In genomic region chr10:12788529-12788928, GRCm38 (mm10) we compare ENCODE assay signal across 16 mouse cellular contexts.
"Had no signal": no experiment of that assay in that cellular context is flagged by ENCODE, and none has a peak within 500 bp of the region (broad histone marks: within the 10 kb centered on the region; RNA-seq: fewer than 3 reads in every experiment).

No protein-coding gene starts in this region.

- H3K4me3 ChIP-seq: left cerebral cortex, adult 2 months; liver, embryonic 13.5 days; neural tube, embryonic 13.5 days; stomach, embryonic 15.5 days had no signal

- H3K9me3 ChIP-seq: liver, embryonic 13.5 days; neural tube, embryonic 13.5 days; stomach, embryonic 15.5 days had no signal

- H3K4me1 ChIP-seq: liver, embryonic 13.5 days had no signal

- H3K4me2 ChIP-seq: liver, embryonic 13.5 days; midbrain, embryonic 11.5 days; neural tube, embryonic 13.5 days; stomach, embryonic 15.5 days had no signal

- H3K27me3 ChIP-seq: liver, embryonic 13.5 days; neural tube, embryonic 13.5 days; stomach, embryonic 15.5 days had no signal

- H3K27ac ChIP-seq: left cerebral cortex, adult 2 months; liver, embryonic 13.5 days; neural tube, embryonic 13.5 days; stomach, embryonic 15.5 days had no signal

- DNase-seq: kidney, postnatal 10 days; kidney, postnatal 36 days; layer of hippocampus, postnatal 36 days; liver, embryonic 13.5 days; lung, adult 2 months; lung, postnatal 14 days; lung, postnatal 4 days; midbrain, embryonic 14.5 days; retina, postnatal 1 day; right cerebral cortex, postnatal 25 days; spleen, adult 18-20 months; thymus, postnatal 25 days had no signal

- H3K36me3 ChIP-seq: liver, embryonic 13.5 days; neural tube, embryonic 13.5 days; stomach, embryonic 15.5 days had no signal

- H3K9ac ChIP-seq: liver, embryonic 13.5 days; neural tube, embryonic 13.5 days; stomach, embryonic 15.5 days had no signal
